Mouse (Mus musculus) hindbrain, embryonic 14.5 days (tissue): ENCODE results near the gene Larp1. TPM values are rescaled to one million over a fixed set of nuclear protein-coding genes. Genes with fewer than 3 reads are reported as not detected.

ENCODE experiments used
- ATAC-seq: fragments of 200-750 bp; cut with Nextera tagmentation; 2 replicates; pipeline ENCODE4 v1.8.0; 2017; ENCODE audit warnings: moderate number of reproducible peaks, mild to moderate bottlenecking, moderate TSS enrichment, moderate library complexity; ENCODE audit not compliant: low FRiP score
- DNase-seq: peaks from one replicate; pipeline ENCODE4 v3.0.0-alpha.2; 2015; ENCODE audit warnings: low spot score
- H3K27ac ChIP-seq: fragments of 300-500 bp; sonication (generic); 2 replicates; pipeline ENCODE4 v1.5.1; 2014; ENCODE audit warnings: mild to moderate bottlenecking, moderate library complexity
- H3K27me3 ChIP-seq: fragments of 300-500 bp; sonication (generic); 2 replicates; pipeline ENCODE4 v1.6.1; 2014; ENCODE audit warnings: mild to moderate bottlenecking, low read length, mixed read lengths; ENCODE audit not compliant: control insufficient read depth, insufficient read depth
- H3K36me3 ChIP-seq: fragments of 300-500 bp; sonication (generic); replicated peaks from 2 replicates; pipeline ENCODE4 v1.6.1; 2014; ENCODE audit not compliant: control insufficient read depth, insufficient read depth
- H3K4me1 ChIP-seq: fragments of 300-500 bp; sonication (generic); replicated peaks from 2 replicates; pipeline ENCODE4 v1.6.1; 2014; ENCODE audit warnings: antibody characterized with exemption, low read length, mixed read lengths; ENCODE audit not compliant: control insufficient read depth, insufficient read depth
- H3K4me2 ChIP-seq: fragments of 300-500 bp; sonication (generic); replicated peaks from 2 replicates; pipeline ENCODE4 v1.6.1; 2014; ENCODE audit warnings: mild to moderate bottlenecking, moderate library complexity
- H3K4me3 ChIP-seq: fragments of 300-500 bp; sonication (generic); replicated peaks from 2 replicates; pipeline ENCODE4 v1.5.1; 2014; ENCODE audit warnings: mild to moderate bottlenecking, low read length
- H3K9ac ChIP-seq: fragments of 300-500 bp; sonication (generic); 2 replicates; pipeline ENCODE4 v1.6.1; 2014
- H3K9me3 ChIP-seq: fragments of 300-500 bp; sonication (generic); 2 replicates; pipeline ENCODE4 v1.6.1; 2016; ENCODE audit warnings: low read length; ENCODE audit not compliant: control insufficient read depth
- WGBS: fragments of 180-500 bp; shearing (Covaris S2); extraction: QIAGEN DNeasy Blood & Tissue Kit; methylation state at CpG from one replicate; pipeline ENCODE4 v1.1.7; 2014; 5-methylcytosine and 5-hydroxymethylcytosine counted together
- polyA plus RNA-seq: library from polyadenylated mRNA; unstranded; fragments of >200 nt; fragmentation: Nextera tagmentation; extraction: Ambion mirVana; gene quantifications from 2 replicates; pipeline ENCODE4 v1.2.1, GENCODE M21; 2014

The Larp1 gene
- polyA plus RNA-seq, 1 experiment from 2014 or later: 21.3 TPM

GRCm38 (mm10) chr11:57986456-57986855, 22.4 kb upstream of the Larp1 start:
- 89% methylated on average over 6 of the region's 6 CpGs for WGBS
- Histone ChIP-seq H3K4me3 (no peak overlapping the region), H3K9me3 (no peaks in the 10 kb centered on the region), H3K27me3 (no peaks in the 10 kb centered on the region), H3K27ac (no peak overlapping the region), H3K4me2 (no peak overlapping the region), H3K9ac (no peak overlapping the region), H3K36me3 (no peaks in the 10 kb centered on the region), H3K4me1 (no peaks in the 10 kb centered on the region)
- DNase-seq (no peak), ATAC-seq (no peak)

- no peaks in the 10 kb centered on the region for H3K27me3 ChIP-seq
- H3K27ac ChIP-seq: no peak overlapping the region
- H3K36me3 ChIP-seq: no peaks in the 10 kb centered on the region
- H3K4me2 ChIP-seq: no peak overlapping the region
- no peaks in the 10 kb centered on the region for H3K9me3 ChIP-seq
- H3K9ac ChIP-seq: no peak overlapping the region
- WGBS: 95% methylated on average over 7 of the region's 7 CpGs
- H3K4me3 ChIP-seq: no peak overlapping the region
- ATAC-seq: no peak
- no peaks in the 10 kb centered on the region for H3K4me1 ChIP-seq
- DNase-seq: no peak
Measured at GRCm38 (mm10) chr11:57986861-57987260, 22.0 kb upstream of the Larp1 start.

- Histone ChIP-seq H3K27me3 (no peaks in the 10 kb centered on the region), H3K9me3 (no peaks in the 10 kb centered on the region), H3K4me2 (no peak overlapping the region), H3K9ac (no peak overlapping the region), H3K36me3 (no peaks in the 10 kb centered on the region), H3K27ac (no peak overlapping the region), H3K4me1 (no peaks in the 10 kb centered on the region), H3K4me3 (no peak overlapping the region)
- ATAC-seq: no peak
- WGBS: 84% methylated on average over 7 of the region's 7 CpGs
- no peak for DNase-seq
Measured at GRCm38 (mm10) chr11:57998168-57998567, 10.7 kb upstream of the Larp1 start.

GRCm38 (mm10) chr11:57998872-57999271, 10.0 kb upstream of the Larp1 start:
- Histone ChIP-seq H3K27me3 (no peaks in the 10 kb centered on the region), H3K9ac (no peak overlapping the region), H3K9me3 (no peaks in the 10 kb centered on the region), H3K4me2 (no peak overlapping the region), H3K27ac (no peak overlapping the region), H3K36me3 (no peaks in the 10 kb centered on the region), H3K4me1 (no peaks in the 10 kb centered on the region), H3K4me3 (no peak overlapping the region)
- WGBS: 0% methylated on average over 1 of the region's 1 CpGs
- no peak for DNase-seq
- ATAC-seq: no peak

- Histone ChIP-seq H3K9ac (no peak overlapping the region), H3K4me1 (peaks cover 6% of the 10 kb centered on the region), H3K4me3 (no peak overlapping the region), H3K27ac (no peak overlapping the region), H3K27me3 (no peaks in the 10 kb centered on the region), H3K36me3 (no peaks in the 10 kb centered on the region), H3K4me2 (no peak overlapping the region), H3K9me3 (no peaks in the 10 kb centered on the region)
- no peak for ATAC-seq
- WGBS: 85% methylated on average over 8 of the region's 8 CpGs
- DNase-seq: no peak
Measured at GRCm38 (mm10) chr11:58003126-58003525, 5.7 kb upstream of the Larp1 start.

- no peaks in the 10 kb centered on the region for H3K27me3 ChIP-seq
- no peak for DNase-seq
- H3K4me2 ChIP-seq: no peak overlapping the region
- WGBS: 73% methylated on average over 6 of the region's 6 CpGs
- peaks cover 7% of the 10 kb centered on the region for H3K4me1 ChIP-seq
- ATAC-seq: no peak
- no peak overlapping the region for H3K27ac ChIP-seq
- no peaks in the 10 kb centered on the region for H3K9me3 ChIP-seq
- no peaks in the 10 kb centered on the region for H3K36me3 ChIP-seq
- H3K9ac ChIP-seq: no peak overlapping the region
- H3K4me3 ChIP-seq: no peak overlapping the region
Measured at GRCm38 (mm10) chr11:58003734-58004133, 5.1 kb upstream of the Larp1 start.

GRCm38 (mm10) chr11:58005110-58005509, 3.8 kb upstream of the Larp1 start:
- Histone ChIP-seq H3K27me3 (no peaks in the 10 kb centered on the region), H3K9ac (no peak overlapping the region), H3K9me3 (no peaks in the 10 kb centered on the region), H3K27ac (no peak overlapping the region), H3K36me3 (no peaks in the 10 kb centered on the region), H3K4me3 (no peak overlapping the region), H3K4me2 (no peak overlapping the region), H3K4me1 (peaks cover 8% of the 10 kb centered on the region)
- ATAC-seq (no peak), DNase-seq (no peak)

GRCm38 (mm10) chr11:58008013-58008412, 851 bp upstream of the Larp1 start:
- Histone ChIP-seq H3K4me1 (peaks cover 26% of the 10 kb centered on the region), H3K4me2 (peak overlapping the region; percentile 84), H3K27ac (peak overlapping the region; percentile 68), H3K36me3 (no peaks in the 10 kb centered on the region), H3K27me3 (no peaks in the 10 kb centered on the region), H3K9me3 (no peaks in the 10 kb centered on the region), H3K9ac (peak overlapping the region; percentile 92), H3K4me3 (peak overlapping the region; percentile 98)
- 18% methylated on average over 5 of the region's 5 CpGs for WGBS
- DNase-seq (no peak), ATAC-seq (no peak)

GRCm38 (mm10) chr11:58008437-58009050, 320 bp upstream of the Larp1 start:
- WGBS: 2% methylated on average over 48 of the region's 74 CpGs

More at GRCm38 (mm10) chr11:58008437-58009050, 320 bp upstream of the Larp1 start:
- peaks cover 26% of the 10 kb centered on the region for H3K4me1 ChIP-seq
- ATAC-seq (peak; percentile 93), DNase-seq (peak; percentile 90)
- peak overlapping the region; percentile 92 for H3K9ac ChIP-seq
- H3K27ac ChIP-seq: peak overlapping the region; percentile 90
- H3K9me3 ChIP-seq: no peaks in the 10 kb centered on the region
- H3K4me2 ChIP-seq: peak overlapping the region; percentile 84
- no peaks in the 10 kb centered on the region for H3K27me3 ChIP-seq
- no peaks in the 10 kb centered on the region for H3K36me3 ChIP-seq
- H3K4me3 ChIP-seq: peak overlapping the region; percentile 98
